Mouse (Mus musculus) midbrain, embryonic 11.5 days (tissue): ENCODE results near the gene Olfr313. TPM values are rescaled to one million over a fixed set of nuclear protein-coding genes. Genes with fewer than 3 reads are reported as not detected.

ENCODE experiments used
- polyA plus RNA-seq: library from polyadenylated mRNA; unstranded; fragments of >200 nt; fragmentation: Nextera tagmentation; extraction: Ambion mirVana; gene quantifications from 2 replicates; pipeline ENCODE4 v1.2.1, GENCODE M21; 2014

Gene Olfr313
- polyA plus RNA-seq, 1 experiment from 2014 or later: not detected

Other genes with a start within 250 kb of the Olfr313 start
- not detected in 2 replicates for gene Olfr224, start 244.4 kb upstream of the Olfr313 start, polyA plus RNA-seq
- not detected in 2 replicates for gene Olfr325, start 237.3 kb upstream of the Olfr313 start, polyA plus RNA-seq
- not detected in 2 replicates for gene Olfr324, start 219.9 kb upstream of the Olfr313 start, polyA plus RNA-seq
- not detected in 2 replicates for gene 2210407C18Rik, start 198.9 kb upstream of the Olfr313 start, polyA plus RNA-seq
- not detected in 2 replicates for gene Olfr323, start 184.5 kb upstream of the Olfr313 start, polyA plus RNA-seq
- gene Trim58, start 174.5 kb upstream of the Olfr313 start, polyA plus RNA-seq: 0.10 and 0.63 TPM in 2 replicates
- 0.07 TPM in 1 of 2 replicates, not detected in the other for gene Olfr322, start 156.2 kb upstream of the Olfr313 start, polyA plus RNA-seq
- not detected in 2 replicates for gene Olfr320, start 133.9 kb upstream of the Olfr313 start, polyA plus RNA-seq
- not detected in 2 replicates for gene Olfr319, start 115.8 kb upstream of the Olfr313 start, polyA plus RNA-seq
- gene Olfr318, start 91.0 kb upstream of the Olfr313 start, polyA plus RNA-seq: not detected in 2 replicates
- gene Olfr317, start 75.8 kb upstream of the Olfr313 start, polyA plus RNA-seq: 0.04 and 0.15 TPM in 2 replicates
- gene Olfr316, start 62.3 kb upstream of the Olfr313 start, polyA plus RNA-seq: not detected in 2 replicates
- gene Olfr315, start 41.8 kb upstream of the Olfr313 start, polyA plus RNA-seq: not detected in 2 replicates
- not detected in 2 replicates for gene Olfr314, start 32.0 kb upstream of the Olfr313 start, polyA plus RNA-seq
- 3.6 and 5.4 TPM in 2 replicates for gene Fam183b, start 13.0 kb upstream of the Olfr313 start, polyA plus RNA-seq
- gene Olfr312, start 14.2 kb downstream of the Olfr313 start, polyA plus RNA-seq: not detected in 2 replicates
- gene Olfr311, start 24.3 kb downstream of the Olfr313 start, polyA plus RNA-seq: not detected in 2 replicates
- gene Gm12258, start 32.2 kb downstream of the Olfr313 start, polyA plus RNA-seq: 15.6 and 16.9 TPM in 2 replicates
- 13.4 and 13.6 TPM in 2 replicates for gene 2810021J22Rik, start 52.2 kb downstream of the Olfr313 start, polyA plus RNA-seq
- gene Zfp39, start 89.2 kb downstream of the Olfr313 start, polyA plus RNA-seq: 6.4 and 7.3 TPM in 2 replicates
- not detected in 2 replicates for gene Btnl10, start 102.9 kb downstream of the Olfr313 start, polyA plus RNA-seq
- gene Rnf187, start 123.9 kb downstream of the Olfr313 start, polyA plus RNA-seq: 354 and 381 TPM in 2 replicates
- 99.9 and 101 TPM in 2 replicates for gene Hist3h2ba, start 133.9 kb downstream of the Olfr313 start, polyA plus RNA-seq
- gene Hist3h2a, start 139.7 kb downstream of the Olfr313 start, polyA plus RNA-seq: 57.8 and 61.8 TPM in 2 replicates
- gene Trim17, start 139.7 kb downstream of the Olfr313 start, polyA plus RNA-seq: 0.45 and 0.62 TPM in 2 replicates
- gene Trim11, start 163.1 kb downstream of the Olfr313 start, polyA plus RNA-seq: 17.6 and 18.5 TPM in 2 replicates